Mouse (Mus musculus) midbrain, embryonic 15.5 days (tissue): ENCODE measurements at regions not wholly inside any gene's neighbourhood (a gene's known extent, or its start where the extent isn't known, plus 50 kb on each side); places are given as distances from the start of the nearest gene placed in this dataset.
A peak's percentile ranks its signal among the peaks of the same experiment; 100 is the strongest.

ENCODE experiments used
- ATAC-seq: fragments of 200-750 bp; cut with Nextera tagmentation; replicated peaks from 2 replicates; pipeline ENCODE4 v1.8.0; 2017; ENCODE audit warnings: moderate TSS enrichment
- H3K27ac ChIP-seq: fragments of 300-500 bp; sonication (generic); 2 replicates; pipeline ENCODE4 v1.5.1; 2015; ENCODE audit warnings: mild to moderate bottlenecking, inconsistent platforms
- H3K27me3 ChIP-seq: fragments of 300-500 bp; sonication (generic); replicated peaks from 2 replicates; pipeline ENCODE4 v1.6.1; 2015; ENCODE audit warnings: inconsistent platforms
- H3K36me3 ChIP-seq: fragments of 300-500 bp; sonication (generic); replicated peaks from 2 replicates; pipeline ENCODE4 v1.6.1; 2015; ENCODE audit warnings: inconsistent platforms
- H3K4me1 ChIP-seq: fragments of 300-500 bp; sonication (generic); 2 replicates; pipeline ENCODE4 v1.6.1; 2015; ENCODE audit warnings: inconsistent platforms
- H3K4me2 ChIP-seq: fragments of 300-500 bp; sonication (generic); 2 replicates; pipeline ENCODE4 v1.6.1; 2015; ENCODE audit warnings: inconsistent platforms, mild to moderate bottlenecking, moderate library complexity
- H3K4me3 ChIP-seq: fragments of 300-500 bp; sonication (generic); 2 replicates; pipeline ENCODE4 v1.5.1; 2015; ENCODE audit warnings: mild to moderate bottlenecking, inconsistent platforms
- H3K9ac ChIP-seq: fragments of 300-500 bp; sonication (generic); 2 replicates; pipeline ENCODE4 v1.6.1; 2015; ENCODE audit warnings: mild to moderate bottlenecking, inconsistent platforms
- H3K9me3 ChIP-seq: fragments of 300-500 bp; sonication (generic); 2 replicates; pipeline ENCODE4 v1.6.1; 2016; ENCODE audit warnings: inconsistent platforms
- WGBS: fragments of 180-500 bp; shearing (Covaris S2); methylation state at CpG from one replicate; pipeline ENCODE4 v1.1.7; 2015; ENCODE audit warnings: mixed read lengths; 5-methylcytosine and 5-hydroxymethylcytosine counted together

- no peaks in the 10 kb centered on the region for H3K27me3 ChIP-seq
- H3K27ac ChIP-seq, result 0 out of 2 replicates have a peak overlapping the region, but pooled peaks have one; percentile 50
- H3K36me3 ChIP-seq, result no peaks in the 10 kb centered on the region
- H3K9me3 ChIP-seq, result no peaks in the 10 kb centered on the region
- H3K4me3 ChIP-seq, result no peak overlapping the region
- H3K4me1 ChIP-seq, result peaks cover 13% of the 10 kb centered on the region
- WGBS, result 13% methylated on average over 3 of the region's 3 CpGs
- H3K9ac ChIP-seq, result no peak overlapping the region
- no peak overlapping the region for H3K4me2 ChIP-seq
- 0 out of 2 replicates have a peak, but pooled peaks have one; percentile 17 for ATAC-seq
Measured at GRCm38 (mm10) chr10:92248648-92249047, 473.6 kb downstream of the Nedd1 start.

GRCm38 (mm10) chr10:92247449-92247805 lies 474.8 kb downstream of the Nedd1 start:
- peak overlapping the region; percentile 55; the same call in 1 of the 2 replicates for H3K27ac ChIP-seq
- 9% methylated on average over 5 of the region's 5 CpGs for WGBS
- peak; percentile 15; the same call in 1 of the 2 replicates for ATAC-seq

GRCm38 (mm10) chr10:92246785-92247448 lies 475.3 kb downstream of the Nedd1 start:
- H3K9ac ChIP-seq, result no peak overlapping the region
- no peaks in the 10 kb centered on the region for H3K36me3 ChIP-seq
- H3K4me3 ChIP-seq, result no peak overlapping the region
- 8% methylated on average over 7 of the region's 7 CpGs for WGBS
- H3K27me3 ChIP-seq, result no peaks in the 10 kb centered on the region
- peak overlapping the region; percentile 52; the same call in 1 of the 2 replicates for H3K27ac ChIP-seq
- no peak overlapping the region for H3K4me2 ChIP-seq
- peak; percentile 45; the same call in 1 of the 2 replicates for ATAC-seq
- H3K9me3 ChIP-seq, result no peaks in the 10 kb centered on the region
- peaks cover 18% of the 10 kb centered on the region for H3K4me1 ChIP-seq

More at GRCm38 (mm10) chr10:92247449-92247805, 474.8 kb downstream of the Nedd1 start:
- Histone ChIP-seq H3K9me3 (no peaks in the 10 kb centered on the region), H3K4me1 (peaks cover 18% of the 10 kb centered on the region), H3K4me2 (no peak overlapping the region), H3K9ac (no peak overlapping the region), H3K27me3 (no peaks in the 10 kb centered on the region), H3K36me3 (no peaks in the 10 kb centered on the region), H3K4me3 (no peak overlapping the region)

- H3K4me1 ChIP-seq, result peaks cover 17% of the 10 kb centered on the region
- peak; percentile 77 for ATAC-seq
- no peaks in the 10 kb centered on the region for H3K27me3 ChIP-seq
Measured at GRCm38 (mm10) chr10:92242714-92243440, 479.3 kb downstream of the Nedd1 start.

GRCm38 (mm10) chr10:92237881-92238280 lies 484.3 kb downstream of the Nedd1 start:
- no peak for ATAC-seq

More at GRCm38 (mm10) chr10:92242714-92243440, 479.3 kb downstream of the Nedd1 start:
- Histone ChIP-seq H3K4me3 (no peak overlapping the region), H3K4me2 (no peak overlapping the region), H3K36me3 (no peaks in the 10 kb centered on the region), H3K9ac (no peak overlapping the region), H3K9me3 (no peaks in the 10 kb centered on the region), H3K27ac (0 out of 2 replicates have a peak overlapping the region, but pooled peaks have one; percentile 40)
- WGBS, result 14% methylated on average over 11 of the region's 11 CpGs

GRCm38 (mm10) chr10:92232081-92232480 lies 490.1 kb downstream of the Nedd1 start:
- H3K9me3 ChIP-seq, result no peaks in the 10 kb centered on the region
- no peaks in the 10 kb centered on the region for H3K36me3 ChIP-seq
- no peaks in the 10 kb centered on the region for H3K27me3 ChIP-seq
- H3K4me2 ChIP-seq, result no peak overlapping the region
- no peak overlapping the region for H3K27ac ChIP-seq
- ATAC-seq, result no peak
- 49% methylated on average over 2 of the region's 2 CpGs for WGBS
- H3K9ac ChIP-seq, result no peak overlapping the region
- no peak overlapping the region for H3K4me3 ChIP-seq
- peaks cover 5% of the 10 kb centered on the region for H3K4me1 ChIP-seq

More at GRCm38 (mm10) chr10:92237881-92238280, 484.3 kb downstream of the Nedd1 start:
- Histone ChIP-seq H3K9me3 (no peaks in the 10 kb centered on the region), H3K27me3 (no peaks in the 10 kb centered on the region), H3K4me2 (no peak overlapping the region), H3K4me3 (no peak overlapping the region), H3K4me1 (peaks cover 5% of the 10 kb centered on the region), H3K9ac (no peak overlapping the region), H3K36me3 (no peaks in the 10 kb centered on the region), H3K27ac (no peak overlapping the region)
- WGBS, result 20% methylated on average over 5 of the region's 5 CpGs

- Histone ChIP-seq H3K27me3 (no peaks in the 10 kb centered on the region), H3K27ac (no peak overlapping the region), H3K4me1 (no peaks in the 10 kb centered on the region), H3K4me2 (no peak overlapping the region), H3K36me3 (no peaks in the 10 kb centered on the region), H3K9me3 (no peaks in the 10 kb centered on the region), H3K4me3 (no peak overlapping the region), H3K9ac (no peak overlapping the region)
- WGBS, result 68% methylated on average over 4 of the region's 4 CpGs
- no peak for ATAC-seq
Measured at GRCm38 (mm10) chr10:92225818-92226217, 496.4 kb downstream of the Nedd1 start.

- 92% methylated on average over 7 of the region's 7 CpGs for WGBS
- Histone ChIP-seq H3K27me3 (no peaks in the 10 kb centered on the region), H3K27ac (no peak overlapping the region), H3K4me2 (no peak overlapping the region), H3K4me3 (no peak overlapping the region), H3K4me1 (no peaks in the 10 kb centered on the region), H3K36me3 (no peaks in the 10 kb centered on the region), H3K9me3 (no peaks in the 10 kb centered on the region), H3K9ac (no peak overlapping the region)
- ATAC-seq, result no peak
Measured at GRCm38 (mm10) chr10:92225071-92225470, 497.1 kb downstream of the Nedd1 start.

GRCm38 (mm10) chr10:92219310-92219709 lies 502.9 kb downstream of the Nedd1 start:
- H3K27me3 ChIP-seq, result no peaks in the 10 kb centered on the region
- no peak for ATAC-seq
- H3K9me3 ChIP-seq, result no peaks in the 10 kb centered on the region
- H3K9ac ChIP-seq, result no peak overlapping the region
- H3K4me1 ChIP-seq, result no peaks in the 10 kb centered on the region
- 87% methylated on average over 3 of the region's 3 CpGs for WGBS
- H3K27ac ChIP-seq, result no peak overlapping the region
- H3K4me2 ChIP-seq, result no peak overlapping the region
- H3K36me3 ChIP-seq, result no peaks in the 10 kb centered on the region
- H3K4me3 ChIP-seq, result no peak overlapping the region

GRCm38 (mm10) chr10:92170856-92171255 lies 551.4 kb downstream of the Nedd1 start:
- Histone ChIP-seq H3K4me3 (no peak overlapping the region), H3K4me2 (0 out of 2 replicates have a peak overlapping the region, but pooled peaks have one; percentile 8), H3K27ac (peak overlapping the region; percentile 26; the same call in 1 of the 2 replicates), H3K9me3 (no peaks in the 10 kb centered on the region), H3K4me1 (peaks cover 16% of the 10 kb centered on the region), H3K9ac (no peak overlapping the region), H3K36me3 (no peaks in the 10 kb centered on the region), H3K27me3 (no peaks in the 10 kb centered on the region)
- ATAC-seq, result no peak
- WGBS, result 40% methylated on average over 8 of the region's 8 CpGs

GRCm38 (mm10) chr10:92166057-92166456 lies 556.2 kb downstream of the Nedd1 start:
- Histone ChIP-seq H3K36me3 (no peaks in the 10 kb centered on the region), H3K4me3 (peak overlapping the region; percentile 69; the same call in 1 of the 2 replicates), H3K9ac (peak overlapping the region; percentile 76; the same call in 1 of the 2 replicates), H3K4me2 (peak overlapping the region; percentile 60), H3K27me3 (no peaks in the 10 kb centered on the region), H3K9me3 (no peaks in the 10 kb centered on the region), H3K4me1 (peaks cover 22% of the 10 kb centered on the region), H3K27ac (peak overlapping the region; percentile 95)
- no peak for ATAC-seq
- whole genome bisulfite sequencing, result 25% methylated on average over 2 of the region's 2 CpGs

GRCm38 (mm10) chr10:92164991-92165390 lies 557.2 kb downstream of the Nedd1 start:
- Histone ChIP-seq H3K4me2 (peak overlapping the region; percentile 60), H3K4me1 (peaks cover 15% of the 10 kb centered on the region), H3K27me3 (no peaks in the 10 kb centered on the region), H3K36me3 (no peaks in the 10 kb centered on the region), H3K4me3 (peak overlapping the region; percentile 69), H3K9me3 (no peaks in the 10 kb centered on the region), H3K27ac (peak overlapping the region; percentile 95), H3K9ac (peak overlapping the region; percentile 76)
- 8% methylated on average over 5 of the region's 5 CpGs for WGBS
- ATAC-seq, result peak; percentile 91
